Mouse (Mus musculus) thymus, postnatal 0 days (tissue): ENCODE results near the gene Wdr73. TPM values are rescaled to one million over a fixed set of nuclear protein-coding genes. Genes with fewer than 3 reads are reported as not detected.

Source experiments
- DNase-seq: peaks from one replicate; pipeline ENCODE4 v3.0.0-alpha.2; 2015; ENCODE audit warnings: low spot score
- polyA plus RNA-seq: library from polyadenylated mRNA; unstranded; fragments of >200 nt; fragmentation: Nextera tagmentation; extraction: Ambion mirVana; gene quantifications from 2 replicates; pipeline ENCODE4 v1.2.1, GENCODE M21; 2015

Wdr73 gene
- polyA plus RNA-seq, 1 experiment from 2014 or later: 44.6 TPM

GRCm38 (mm10) chr7:80857181-80857580 is 43.9 kb downstream of the Wdr73 start:
- peak; percentile 70 for DNase-seq

- DNase-seq: no peak
Measured at GRCm38 (mm10) chr7:80855316-80855715, 45.8 kb downstream of the Wdr73 start.

DNA sequence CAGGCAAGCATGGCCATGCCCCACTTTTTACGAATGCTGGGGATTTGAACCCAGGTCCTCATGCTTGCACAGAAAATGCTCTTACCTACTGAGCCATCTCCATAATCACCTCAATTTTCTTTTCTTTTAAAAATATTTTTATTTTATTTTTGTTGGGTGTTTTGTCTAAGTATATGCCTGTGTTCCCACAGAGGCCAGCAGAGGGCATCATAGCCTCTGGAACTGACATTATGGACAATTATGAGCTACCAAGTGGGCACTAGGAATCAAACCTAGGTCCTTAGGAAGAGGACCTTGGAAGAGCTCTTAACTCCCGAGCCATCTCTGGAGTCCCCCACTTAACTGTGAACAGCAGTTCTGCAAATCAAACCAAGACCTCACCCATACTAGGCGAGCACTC is 47.9 kb downstream of the Wdr73 start:
- no peak for DNase-seq

DNA sequence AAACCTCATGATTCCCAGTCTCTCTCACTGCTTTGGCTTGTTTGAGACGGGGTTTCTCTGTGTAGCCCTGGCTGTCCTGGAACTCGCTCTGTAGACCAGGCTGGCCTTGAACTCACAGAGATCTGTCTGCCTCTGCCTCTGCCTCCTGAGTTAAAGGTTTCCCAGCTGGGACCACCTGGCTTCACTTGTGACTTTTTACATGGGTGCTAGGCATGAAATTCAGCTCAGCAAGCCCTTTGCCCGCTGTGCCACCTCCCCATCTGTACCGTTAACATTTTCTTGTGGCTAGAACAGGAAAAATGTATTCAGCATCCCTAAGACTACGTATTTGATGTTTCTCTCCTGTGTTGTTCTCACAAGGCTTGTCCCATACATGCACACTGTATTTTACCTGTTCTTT is 50.5 kb downstream of the Wdr73 start:
- DNase-seq: no peak

GRCm38 (mm10) chr7:80849710-80850109 is 51.4 kb downstream of the Wdr73 start:
- peak; percentile 76 for DNase-seq

GRCm38 (mm10) chr7:80849267-80849666 is 51.8 kb downstream of the Wdr73 start:
- DNase-seq: no peak

- no peak for DNase-seq
Measured at GRCm38 (mm10) chr7:80846709-80847108, 54.4 kb downstream of the Wdr73 start.

DNA sequence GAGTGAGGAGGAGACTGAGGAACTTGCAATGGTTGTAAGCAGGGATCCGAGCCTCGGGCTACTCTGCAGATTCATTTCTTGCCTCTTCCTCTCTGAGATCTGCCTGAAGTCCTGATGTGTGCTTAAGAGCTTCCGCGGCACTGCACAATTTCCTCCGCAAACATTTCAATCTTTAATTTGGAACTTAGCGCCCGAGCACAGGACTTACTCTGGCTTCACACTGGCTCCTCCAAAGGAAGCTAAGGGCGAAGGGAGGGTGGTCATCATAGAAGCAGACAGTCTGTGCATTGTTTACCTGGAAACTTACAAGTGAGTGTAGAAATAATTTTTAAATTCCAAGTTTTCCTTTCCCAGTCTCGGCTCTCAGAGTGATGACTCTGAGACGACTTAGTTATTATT is 54.8 kb downstream of the Wdr73 start:
- DNase-seq: no peak

DNA sequence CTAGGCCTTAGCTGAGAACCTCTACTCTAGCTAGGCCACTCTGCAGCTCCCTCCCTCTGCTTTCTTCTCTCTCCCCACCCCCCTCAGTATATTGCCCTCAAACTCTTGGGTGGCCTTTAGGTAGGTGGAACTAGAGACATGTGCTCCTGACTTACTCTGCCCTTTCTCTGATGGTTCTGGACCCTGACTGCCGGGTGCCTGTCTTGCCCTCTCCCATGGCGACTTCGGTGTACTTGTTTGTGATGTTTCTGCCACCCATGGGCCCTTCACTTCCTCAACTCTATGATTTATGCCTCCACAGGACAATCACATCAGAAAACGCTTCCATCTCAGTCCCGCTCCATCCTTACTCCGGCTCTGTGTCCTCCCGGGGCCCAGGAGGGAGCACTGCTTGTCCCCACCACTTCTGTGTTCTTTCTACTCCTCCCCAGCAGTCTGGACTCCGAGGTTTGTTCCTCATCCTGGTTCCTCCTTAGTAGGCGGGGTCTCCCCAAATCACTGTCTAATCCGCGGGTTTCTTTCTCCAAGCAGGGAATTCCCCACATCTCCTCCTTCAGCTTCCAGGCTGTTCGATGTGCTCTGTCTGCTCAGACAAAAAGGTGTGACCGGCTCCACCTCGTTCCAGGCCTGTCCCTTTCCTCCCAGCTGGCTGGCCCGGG is 55.3 kb downstream of the Wdr73 start:
- DNase-seq: no peak

- DNase-seq: no peak
Measured at GRCm38 (mm10) chr7:80844691-80845090, 56.4 kb downstream of the Wdr73 start.

- DNase-seq: no peak
Measured at GRCm38 (mm10) chr7:80843910-80844640, 57.0 kb downstream of the Wdr73 start.

DNA sequence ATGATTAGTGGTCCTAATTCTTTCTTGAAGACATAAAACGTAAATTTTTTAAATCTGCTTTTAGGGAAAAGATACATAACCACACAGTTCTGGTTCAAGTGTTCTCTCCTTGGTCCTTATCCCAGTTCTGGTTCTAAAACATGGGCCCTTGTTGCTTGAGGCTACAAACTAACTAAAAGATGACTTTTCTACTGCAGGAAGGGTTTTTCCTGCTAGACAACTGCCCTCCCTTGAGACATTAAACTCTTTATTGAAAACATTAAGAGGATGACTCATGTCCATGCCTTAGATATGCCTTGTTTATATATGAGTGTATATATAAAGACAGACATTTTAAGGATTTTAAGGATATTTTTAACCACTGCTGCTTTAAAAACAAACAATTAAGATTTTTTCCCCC is 57.9 kb downstream of the Wdr73 start:
- no peak for DNase-seq

DNA sequence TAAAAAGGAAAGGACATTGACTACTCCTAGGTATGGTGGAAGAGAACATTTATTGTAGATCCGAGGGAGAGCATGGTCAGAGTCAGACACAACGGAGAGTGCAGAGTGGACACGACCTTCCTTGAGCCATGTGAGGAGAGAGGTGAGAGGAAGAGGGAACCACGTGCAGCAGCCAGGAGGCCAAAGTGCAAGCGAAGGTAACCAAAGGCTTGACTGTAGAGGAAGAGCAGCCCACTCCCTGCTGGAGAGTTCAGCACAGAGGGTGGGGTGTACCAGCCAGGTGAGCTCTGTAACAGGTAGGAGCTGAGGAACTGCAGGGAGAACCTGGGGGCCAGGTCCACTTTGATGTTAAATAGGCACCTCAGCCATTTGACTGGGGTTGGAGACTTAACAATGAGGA is 58.9 kb downstream of the Wdr73 start:
- DNase-seq: no peak

GRCm38 (mm10) chr7:80840937-80841336 is 60.1 kb downstream of the Wdr73 start:
- DNase-seq: no peak

Other genes starting within 250 kb of the Wdr73 start
- 18.8 and 19.0 TPM in 2 replicates for gene Crtc3, start 212.4 kb downstream of the Wdr73 start, polyA plus RNA-seq
- 87.5 and 104 TPM in 2 replicates for gene Iqgap1, start 75.3 kb downstream of the Wdr73 start, polyA plus RNA-seq
- 2.7 and 3.0 TPM in 2 replicates for gene Zscan2, start 40.3 kb downstream of the Wdr73 start, polyA plus RNA-seq
- gene Nmb, start 3.8 kb upstream of the Wdr73 start, polyA plus RNA-seq: 28.0 and 32.1 TPM in 2 replicates
- gene Sec11a, start 46.5 kb upstream of the Wdr73 start, polyA plus RNA-seq: 193 and 208 TPM in 2 replicates
- gene Zfp592, start 92.4 kb upstream of the Wdr73 start, polyA plus RNA-seq: 11.9 and 13.1 TPM in 2 replicates
- gene Alpk3, start 156.3 kb upstream of the Wdr73 start, polyA plus RNA-seq: 0.33 and 0.47 TPM in 2 replicates
- 0.24 and 0.49 TPM in 2 replicates for gene Slc28a1, start 213.5 kb upstream of the Wdr73 start, polyA plus RNA-seq